Mouse (Mus musculus) kidney, adult 2 months (tissue): Measurements from ENCODE around the gene Nabp2.

Source experiments
- CTCF ChIP-seq: fragments of 200-500 bp; conservative IDR thresholded peaks from 2 replicates; pipeline ENCODE4 v1.5.1; 2011; ENCODE audit warnings: low read depth, mild to moderate bottlenecking, control low read depth, low read length, moderate library complexity, mixed read lengths; ENCODE audit not compliant: insufficient read depth, insufficient read length
- POLR2A ChIP-seq: fragments of 200-500 bp; IDR thresholded peaks from one replicate; pipeline ENCODE4 v1.6.1; 2011; ENCODE audit warnings: low read depth, low read length, control low read depth

- TF ChIP-seq CTCF: no peak
- TF ChIP-seq POLR2A: no peak
These were observed 32.0 kb downstream of the Nabp2 start for GRCm38 (mm10) chr10:128379260-128379659.
